Mouse (Mus musculus) ZHBTc4 (cell line): ENCODE measurements around the gene Capn3.

Experiments used
- DNase-seq: peaks from one replicate; pipeline ENCODE4 v3.0.0-alpha.2; 2011; ENCODE audit warnings: low read depth, low spot score

Gene Capn3

GRCm38 (mm10) chr2:120455719-120456118 is at the start of gene Capn3:
TSS of gene Capn3 (plus strand) at chr2:120456019.
- DNase-seq = no peak

- no peak for DNase-seq
These were observed 44.7 kb upstream of the Capn3 start for GRCm38 (mm10) chr2:120411096-120411628.

GRCm38 (mm10) chr2:120414113-120414512 is 41.7 kb upstream of the Capn3 start:
- no peak for DNase-seq

GRCm38 (mm10) chr2:120414738-120415414 is 40.9 kb upstream of the Capn3 start:
- no peak for DNase-seq

- DNase-seq = no peak
These were observed 31.4 kb upstream of the Capn3 start for GRCm38 (mm10) chr2:120424386-120424785.

- DNase-seq = no peak
These were observed 11.3 kb upstream of the Capn3 start for GRCm38 (mm10) chr2:120444486-120444885.

- peak; percentile 5 for DNase-seq
These were observed 9.4 kb upstream of the Capn3 start for GRCm38 (mm10) chr2:120446373-120446772.

GRCm38 (mm10) chr2:120447306-120447705 is 8.5 kb upstream of the Capn3 start:
- no peak for DNase-seq

- no peak for DNase-seq
These were observed 5.1 kb upstream of the Capn3 start for GRCm38 (mm10) chr2:120450724-120451123.

GRCm38 (mm10) chr2:120452600-120452999 is 3.2 kb upstream of the Capn3 start:
- no peak for DNase-seq

GRCm38 (mm10) chr2:120454987-120455386 is 832 bp upstream of the Capn3 start:
- DNase-seq = no peak

GRCm38 (mm10) chr2:120460216-120460615 is 4.4 kb downstream of the Capn3 start:
- DNase-seq = no peak

GRCm38 (mm10) chr2:120463328-120463727 is 7.5 kb downstream of the Capn3 start:
- no peak for DNase-seq

- DNase-seq = no peak
These were observed 8.3 kb downstream of the Capn3 start for GRCm38 (mm10) chr2:120464091-120464490.

- no peak for DNase-seq
These were observed 9.0 kb downstream of the Capn3 start for GRCm38 (mm10) chr2:120464732-120465396.

GRCm38 (mm10) chr2:120465397-120465785 is 9.6 kb downstream of the Capn3 start:
- DNase-seq = no peak

GRCm38 (mm10) chr2:120468011-120468410 is 12.2 kb downstream of the Capn3 start:
- no peak for DNase-seq

- DNase-seq = no peak
These were observed 13.4 kb downstream of the Capn3 start for GRCm38 (mm10) chr2:120469220-120469619.

GRCm38 (mm10) chr2:120469715-120470114 is 13.9 kb downstream of the Capn3 start:
- DNase-seq = no peak

GRCm38 (mm10) chr2:120470856-120471255 is 15.0 kb downstream of the Capn3 start:
- DNase-seq = no peak

GRCm38 (mm10) chr2:120476277-120477087 is 20.7 kb downstream of the Capn3 start:
- DNase-seq = peak; percentile 48

GRCm38 (mm10) chr2:120478600-120478999 is 22.8 kb downstream of the Capn3 start:
- DNase-seq = peak; percentile 88
